Mouse (Mus musculus): ENCODE data around the gene Olfr690. TPM values are rescaled to one million over a fixed set of nuclear protein-coding genes. Genes with fewer than 3 reads are reported as not detected.

Gene Olfr690
- polyA plus RNA-seq, 2 experiments: not detected

DNA sequence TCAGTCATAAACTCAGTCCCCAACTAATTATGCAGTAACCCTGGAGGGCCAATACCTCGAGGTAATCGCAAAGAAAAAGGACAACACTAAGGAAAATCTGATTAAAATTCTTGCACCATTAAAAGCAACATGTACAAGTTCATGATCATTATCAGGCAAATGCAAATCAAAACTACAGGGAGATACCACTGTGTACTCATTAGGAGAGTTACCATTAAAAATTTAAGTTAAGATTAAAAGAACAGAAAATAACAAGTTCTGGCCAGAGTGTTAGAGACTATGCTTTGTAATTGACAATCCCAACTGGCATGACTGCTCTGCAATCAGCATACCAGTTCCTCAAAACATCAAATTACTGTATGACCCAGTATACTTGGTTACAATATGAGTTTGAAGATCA lies 8.8 kb upstream of the Olfr690 start:
- no peak overlapping the region for H3K27ac ChIP-seq (replicated peaks; ENCODE audit: low read depth, low read length)
- no peaks in the 10 kb centered on the region for H3K4me1 ChIP-seq (ENCODE audit: control insufficient read depth, insufficient read depth, low read length)
- H3K27me3 ChIP-seq (ENCODE audit: control insufficient read depth, insufficient read depth, low read length): no peaks in the 10 kb centered on the region
- WGBS: 68% methylated on average over 2 of the region's 2 CpGs
- no peak for DNase-seq (ENCODE audit: low spot score)
- no peak overlapping the region for H3K4me3 ChIP-seq (replicated peaks; ENCODE audit: low read length)
- no peak overlapping the region for H3K4me2 ChIP-seq (replicated peaks; ENCODE audit: low read depth, low read length, severe bottlenecking)
- no peak for TF ChIP-seq POLR2A (IDR thresholded peaks at IDR 0.05; ENCODE audit: borderline replicate concordance, extremely low read depth, insufficient read depth, insufficient read length)
- no peak overlapping the region for H3K9ac ChIP-seq (ENCODE audit: low read depth, low read length, severe bottlenecking)
- no peak for ATAC-seq (ENCODE audit: low FRiP score, low read depth)
- no peaks in the 10 kb centered on the region for H3K36me3 ChIP-seq (ENCODE audit: control insufficient read depth, insufficient read depth, low read length)
- H3K9me3 ChIP-seq (ENCODE audit: control insufficient read depth, low read length): no peaks in the 10 kb centered on the region

DNA sequence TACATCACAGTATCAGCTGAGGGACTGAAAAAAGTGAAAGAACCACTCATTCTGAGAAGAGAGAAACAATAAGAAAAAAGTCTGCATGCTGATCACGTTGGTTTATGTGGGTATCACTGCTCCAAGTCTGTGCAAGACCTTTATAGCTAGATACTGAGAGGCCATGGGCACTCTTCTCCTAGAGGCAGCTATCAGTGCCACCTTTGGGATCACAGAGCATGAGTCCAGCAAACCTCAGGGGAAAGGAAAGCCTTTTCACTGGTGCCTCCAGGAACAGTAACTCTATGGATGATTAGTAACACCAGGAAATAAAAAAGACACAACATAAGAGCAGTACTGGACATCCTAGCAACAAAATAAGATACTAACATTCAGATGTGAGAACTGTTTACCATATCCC lies 8.3 kb upstream of the Olfr690 start, which contains the start of gene Olfr691:
Gene Olfr691, minus strand, starts transcription at position 101 of the 400 bp plus-strand sequence.
- DNase-seq (ENCODE audit: low spot score) (no peak), ATAC-seq (ENCODE audit: low FRiP score, low read depth) (no peak)
- Histone ChIP-seq H3K27ac (replicated peaks; ENCODE audit: low read depth, low read length) (no peak within 1 kb of the TSS), H3K4me3 (replicated peaks; ENCODE audit: low read length) (no peak within 1 kb of the TSS), H3K4me2 (replicated peaks; ENCODE audit: low read depth, low read length, severe bottlenecking) (no peak within 1 kb of the TSS), H3K27me3 (ENCODE audit: control insufficient read depth, insufficient read depth, low read length) (no peaks in the 10 kb centered on the region), H3K4me1 (ENCODE audit: control insufficient read depth, insufficient read depth, low read length) (no peaks in the 10 kb centered on the region), H3K9me3 (ENCODE audit: control insufficient read depth, low read length) (no peaks in the 10 kb centered on the region), H3K9ac (ENCODE audit: low read depth, low read length, severe bottlenecking) (no peak within 1 kb of the TSS), H3K36me3 (ENCODE audit: control insufficient read depth, insufficient read depth, low read length) (no peaks in the 10 kb centered on the region)
- 44% methylated on average over 1 of the region's 1 CpGs for WGBS
- TF ChIP-seq POLR2A (IDR thresholded peaks at IDR 0.05; ENCODE audit: borderline replicate concordance, extremely low read depth, insufficient read depth, insufficient read length): no peak

DNA sequence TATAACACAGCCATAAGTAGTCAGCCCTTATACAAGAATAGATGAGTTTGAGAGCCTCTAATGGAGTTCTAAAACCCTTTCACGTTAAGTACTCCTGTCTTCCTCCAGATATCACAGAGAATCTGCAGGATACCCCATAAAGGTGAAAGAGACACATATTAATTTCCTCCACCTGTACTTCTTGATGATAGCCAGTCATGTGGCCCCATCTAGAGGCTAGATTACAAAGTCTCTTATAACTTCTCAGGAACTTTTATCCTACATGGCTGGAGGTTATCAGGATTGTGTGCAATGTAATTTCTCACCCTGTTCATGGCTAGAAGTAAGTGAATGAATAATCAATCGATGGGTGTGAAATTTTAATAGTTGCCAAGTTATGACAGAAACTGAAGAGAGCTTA lies 8.6 kb downstream of the Olfr690 start:
- no peak for TF ChIP-seq POLR2A (IDR thresholded peaks at IDR 0.05; ENCODE audit: borderline replicate concordance, extremely low read depth, insufficient read depth, insufficient read length)
- 68% methylated on average over 2 of the region's 2 CpGs for WGBS
- Histone ChIP-seq H3K4me2 (replicated peaks; ENCODE audit: low read depth, low read length, severe bottlenecking) (no peak overlapping the region), H3K36me3 (ENCODE audit: control insufficient read depth, insufficient read depth, low read length) (no peaks in the 10 kb centered on the region), H3K9me3 (ENCODE audit: control insufficient read depth, low read length) (no peaks in the 10 kb centered on the region), H3K9ac (ENCODE audit: low read depth, low read length, severe bottlenecking) (no peak overlapping the region), H3K4me3 (replicated peaks; ENCODE audit: low read length) (no peak overlapping the region), H3K4me1 (ENCODE audit: control insufficient read depth, insufficient read depth, low read length) (no peaks in the 10 kb centered on the region), H3K27me3 (ENCODE audit: control insufficient read depth, insufficient read depth, low read length) (no peaks in the 10 kb centered on the region), H3K27ac (replicated peaks; ENCODE audit: low read depth, low read length) (no peak overlapping the region)
- DNase-seq (ENCODE audit: low spot score) (no peak), ATAC-seq (ENCODE audit: low FRiP score, low read depth) (no peak)

DNA sequence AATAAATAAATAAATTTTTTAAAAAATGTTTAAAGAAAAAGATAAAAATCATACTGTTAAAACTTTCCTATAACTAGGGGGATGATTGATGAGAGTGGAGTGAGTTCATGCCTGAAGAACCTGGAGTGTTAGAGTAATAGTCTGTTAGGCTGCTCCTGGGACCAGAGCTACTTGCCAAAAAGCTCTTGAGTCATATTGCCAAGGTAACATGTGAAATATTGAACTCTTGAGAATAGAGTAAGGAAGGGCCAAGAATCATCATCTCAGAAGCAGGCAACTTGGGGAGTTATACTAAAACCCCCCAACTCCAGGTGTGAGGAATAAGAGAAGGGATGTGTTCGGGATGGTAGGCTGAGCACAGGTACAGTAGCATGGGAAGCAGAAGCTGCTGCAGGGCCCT lies 23.0 kb downstream of the Olfr690 start, which contains the start of gene Olfr689:
Gene Olfr689, plus strand, starts transcription at position 301 of the 400 bp plus-strand sequence.
- no peak for TF ChIP-seq POLR2A (IDR thresholded peaks at IDR 0.05; ENCODE audit: borderline replicate concordance, extremely low read depth, insufficient read depth, insufficient read length)
- DNase-seq (ENCODE audit: low spot score) (no peak), ATAC-seq (ENCODE audit: low FRiP score, low read depth) (no peak)
- H3K27ac ChIP-seq (replicated peaks; ENCODE audit: low read depth, low read length): no peak within 1 kb of the TSS
- no peaks in the 10 kb centered on the region for H3K27me3 ChIP-seq (ENCODE audit: control insufficient read depth, insufficient read depth, low read length)
- no peak within 1 kb of the TSS for H3K4me2 ChIP-seq (replicated peaks; ENCODE audit: low read depth, low read length, severe bottlenecking)
- 75% methylated on average over 1 of the region's 1 CpGs for WGBS
- no peaks in the 10 kb centered on the region for H3K4me1 ChIP-seq (ENCODE audit: control insufficient read depth, insufficient read depth, low read length)
- no peaks in the 10 kb centered on the region for H3K36me3 ChIP-seq (ENCODE audit: control insufficient read depth, insufficient read depth, low read length)
- no peaks in the 10 kb centered on the region for H3K9me3 ChIP-seq (ENCODE audit: control insufficient read depth, low read length)
- no peak within 1 kb of the TSS for H3K9ac ChIP-seq (ENCODE audit: low read depth, low read length, severe bottlenecking)
- no peak within 1 kb of the TSS for H3K4me3 ChIP-seq (replicated peaks; ENCODE audit: low read length)

DNA sequence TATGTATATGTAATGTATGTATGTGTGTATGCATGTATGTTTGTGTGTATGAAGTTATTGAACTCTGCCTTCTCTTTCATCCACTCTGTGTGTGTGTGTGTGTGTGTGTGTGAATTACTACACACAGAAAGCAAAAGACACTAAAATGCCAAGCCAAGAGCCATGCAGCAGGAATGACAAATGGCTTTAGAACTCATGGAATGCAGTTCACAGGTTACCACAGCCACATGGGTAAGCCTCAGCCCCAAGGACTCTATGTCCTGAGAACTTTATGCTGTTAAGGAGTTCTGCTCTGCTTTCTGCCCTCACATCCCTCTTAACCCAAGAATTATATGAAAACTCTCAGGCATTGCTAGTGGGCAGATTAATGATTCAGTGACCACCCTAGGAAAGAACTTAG lies 43.9 kb downstream of the Olfr690 start:
- DNase-seq (ENCODE audit: low spot score): no peak
- Histone ChIP-seq H3K36me3 (ENCODE audit: control insufficient read depth, insufficient read depth, low read length) (no peaks in the 10 kb centered on the region), H3K27ac (replicated peaks; ENCODE audit: low read depth, low read length) (no peak overlapping the region), H3K9me3 (ENCODE audit: control insufficient read depth, low read length) (no peaks in the 10 kb centered on the region), H3K4me3 (replicated peaks; ENCODE audit: low read length) (no peak overlapping the region), H3K4me1 (ENCODE audit: control insufficient read depth, insufficient read depth, low read length) (no peaks in the 10 kb centered on the region), H3K4me2 (replicated peaks; ENCODE audit: low read depth, low read length, severe bottlenecking) (no peak overlapping the region), H3K27me3 (ENCODE audit: control insufficient read depth, insufficient read depth, low read length) (no peaks in the 10 kb centered on the region), H3K9ac (ENCODE audit: low read depth, low read length, severe bottlenecking) (no peak overlapping the region)
- TF ChIP-seq POLR2A (IDR thresholded peaks at IDR 0.05; ENCODE audit: borderline replicate concordance, extremely low read depth, insufficient read depth, insufficient read length): no peak
- ATAC-seq (ENCODE audit: low FRiP score, low read depth): no peak

- Histone ChIP-seq H3K27me3 (ENCODE audit: control insufficient read depth, insufficient read depth, low read length) (no peaks in the 10 kb centered on the region), H3K4me3 (replicated peaks; ENCODE audit: low read length) (no peak within 1 kb of the TSS), H3K36me3 (ENCODE audit: control insufficient read depth, insufficient read depth, low read length) (no peaks in the 10 kb centered on the region), H3K27ac (replicated peaks; ENCODE audit: low read depth, low read length) (no peak within 1 kb of the TSS), H3K4me1 (ENCODE audit: control insufficient read depth, insufficient read depth, low read length) (no peaks in the 10 kb centered on the region), H3K4me2 (replicated peaks; ENCODE audit: low read depth, low read length, severe bottlenecking) (no peak within 1 kb of the TSS), H3K9ac (ENCODE audit: low read depth, low read length, severe bottlenecking) (no peak within 1 kb of the TSS), H3K9me3 (ENCODE audit: control insufficient read depth, low read length) (no peaks in the 10 kb centered on the region)
- WGBS: 76% methylated on average over 6 of the region's 6 CpGs
- no peak for TF ChIP-seq POLR2A (IDR thresholded peaks at IDR 0.05; ENCODE audit: borderline replicate concordance, extremely low read depth, insufficient read depth, insufficient read length)
- DNase-seq (ENCODE audit: low spot score) (no peak), ATAC-seq (ENCODE audit: low FRiP score, low read depth) (no peak)
These were observed 46.1 kb downstream of the Olfr690 start, which contains the start of gene Olfr688 for GRCm38 (mm10) chr7:105287795-105288194. Olfr688 (plus strand) TSS chr7:105288095.

Other genes with a start within 250 kb of the Olfr690 start
- gene Olfr680-ps1, start 241.3 kb downstream of the Olfr690 start, polyA plus RNA-seq (2012; rRNA removed): not detected in 2 replicates
- not detected in 2 replicates for gene Olfr680-ps1, start 241.3 kb downstream of the Olfr690 start, polyA plus RNA-seq (2014; fragmentation: Nextera tagmentation; extraction: Ambion mirVana)
- not detected in 2 replicates for gene Olfr681, start 217.3 kb downstream of the Olfr690 start, polyA plus RNA-seq (2012; rRNA removed)
- not detected in 2 replicates for gene Olfr681, start 217.3 kb downstream of the Olfr690 start, polyA plus RNA-seq (2014; fragmentation: Nextera tagmentation; extraction: Ambion mirVana)
- gene Olfr683, start 187.1 kb downstream of the Olfr690 start, polyA plus RNA-seq (2012; rRNA removed): not detected in 2 replicates
- not detected in 2 replicates for gene Olfr683, start 187.1 kb downstream of the Olfr690 start, polyA plus RNA-seq (2014; fragmentation: Nextera tagmentation; extraction: Ambion mirVana)
- not detected in 2 replicates for gene Olfr684, start 170.5 kb downstream of the Olfr690 start, polyA plus RNA-seq (2012; rRNA removed)
- not detected in 2 replicates for gene Olfr684, start 170.5 kb downstream of the Olfr690 start, polyA plus RNA-seq (2014; fragmentation: Nextera tagmentation; extraction: Ambion mirVana)
- gene Olfr685, start 148.1 kb downstream of the Olfr690 start, polyA plus RNA-seq (2012; rRNA removed): not detected in 2 replicates
- not detected in 2 replicates for gene Olfr685, start 148.1 kb downstream of the Olfr690 start, polyA plus RNA-seq (2014; fragmentation: Nextera tagmentation; extraction: Ambion mirVana)
- not detected in 2 replicates for gene Olfr686, start 126.6 kb downstream of the Olfr690 start, polyA plus RNA-seq (2012; rRNA removed)
- gene Olfr686, start 126.6 kb downstream of the Olfr690 start, polyA plus RNA-seq (2014; fragmentation: Nextera tagmentation; extraction: Ambion mirVana): not detected in 2 replicates
- gene Olfr688, start 46.0 kb downstream of the Olfr690 start, polyA plus RNA-seq (2012; rRNA removed): not detected in 2 replicates
- not detected in 2 replicates for gene Olfr688, start 46.0 kb downstream of the Olfr690 start, polyA plus RNA-seq (2014; fragmentation: Nextera tagmentation; extraction: Ambion mirVana)
- not detected in 2 replicates for gene Olfr689, start 22.9 kb downstream of the Olfr690 start, polyA plus RNA-seq (2012; rRNA removed)
- gene Olfr689, start 22.9 kb downstream of the Olfr690 start, polyA plus RNA-seq (2014; fragmentation: Nextera tagmentation; extraction: Ambion mirVana): not detected in 2 replicates
- gene Olfr691, start 8.2 kb upstream of the Olfr690 start, polyA plus RNA-seq (2012; rRNA removed): 0.04 TPM in 1 of 2 replicates, not detected in the other
- not detected in 2 replicates for gene Olfr691, start 8.2 kb upstream of the Olfr690 start, polyA plus RNA-seq (2014; fragmentation: Nextera tagmentation; extraction: Ambion mirVana)
- gene Olfr692, start 34.1 kb upstream of the Olfr690 start, polyA plus RNA-seq (2012; rRNA removed): not detected in 2 replicates
- not detected in 2 replicates for gene Olfr692, start 34.1 kb upstream of the Olfr690 start, polyA plus RNA-seq (2014; fragmentation: Nextera tagmentation; extraction: Ambion mirVana)
- gene Gm5901, start 40.9 kb upstream of the Olfr690 start, polyA plus RNA-seq (2012; rRNA removed): not detected in 2 replicates
- not detected in 2 replicates for gene Gm5901, start 40.9 kb upstream of the Olfr690 start, polyA plus RNA-seq (2014; fragmentation: Nextera tagmentation; extraction: Ambion mirVana)
- gene Fam160a2, start 66.0 kb upstream of the Olfr690 start, polyA plus RNA-seq (2012; rRNA removed): 45.7 and 58.7 TPM in 2 replicates
- gene Fam160a2, start 66.0 kb upstream of the Olfr690 start, polyA plus RNA-seq (2014; fragmentation: Nextera tagmentation; extraction: Ambion mirVana): 39.3 and 41.2 TPM in 2 replicates
- gene Cnga4, start 70.5 kb upstream of the Olfr690 start, polyA plus RNA-seq (2012; rRNA removed): 0.05 and 0.06 TPM in 2 replicates
- gene Cnga4, start 70.5 kb upstream of the Olfr690 start, polyA plus RNA-seq (2014; fragmentation: Nextera tagmentation; extraction: Ambion mirVana): 0.12 TPM in 1 of 2 replicates, not detected in the other
- 0.03 TPM in 1 of 2 replicates, not detected in the other for gene Cckbr, start 91.6 kb upstream of the Olfr690 start, polyA plus RNA-seq (2012; rRNA removed)
- gene Cckbr, start 91.6 kb upstream of the Olfr690 start, polyA plus RNA-seq (2014; fragmentation: Nextera tagmentation; extraction: Ambion mirVana): not detected in 2 replicates
- gene Cavin3, start 148.2 kb upstream of the Olfr690 start, polyA plus RNA-seq (2012; rRNA removed): 60.5 and 65.0 TPM in 2 replicates
- 104 and 113 TPM in 2 replicates for gene Cavin3, start 148.2 kb upstream of the Olfr690 start, polyA plus RNA-seq (2014; fragmentation: Nextera tagmentation; extraction: Ambion mirVana)
- 33.7 and 45.5 TPM in 2 replicates for gene Smpd1, start 220.3 kb upstream of the Olfr690 start, polyA plus RNA-seq (2012; rRNA removed)
- 49.5 and 52.3 TPM in 2 replicates for gene Smpd1, start 220.3 kb upstream of the Olfr690 start, polyA plus RNA-seq (2014; fragmentation: Nextera tagmentation; extraction: Ambion mirVana)
- gene Apbb1, start 247.5 kb upstream of the Olfr690 start, polyA plus RNA-seq (2012; rRNA removed): 55.1 and 80.3 TPM in 2 replicates
- gene Apbb1, start 247.5 kb upstream of the Olfr690 start, polyA plus RNA-seq (2014; fragmentation: Nextera tagmentation; extraction: Ambion mirVana): 30.3 and 34.5 TPM in 2 replicates

All from limb, embryonic 14.5 days (tissue).